Mouse (Mus musculus) spleen, postnatal 4 days (tissue): ENCODE data around the gene Agap1.

Experiments used
- DNase-seq, 2 experiments: peaks; one replicate each; pipeline ENCODE4 v3.0.0; 2022; ENCODE audit warnings: low spot score in 2 of 2

Gene Agap1

DNA sequence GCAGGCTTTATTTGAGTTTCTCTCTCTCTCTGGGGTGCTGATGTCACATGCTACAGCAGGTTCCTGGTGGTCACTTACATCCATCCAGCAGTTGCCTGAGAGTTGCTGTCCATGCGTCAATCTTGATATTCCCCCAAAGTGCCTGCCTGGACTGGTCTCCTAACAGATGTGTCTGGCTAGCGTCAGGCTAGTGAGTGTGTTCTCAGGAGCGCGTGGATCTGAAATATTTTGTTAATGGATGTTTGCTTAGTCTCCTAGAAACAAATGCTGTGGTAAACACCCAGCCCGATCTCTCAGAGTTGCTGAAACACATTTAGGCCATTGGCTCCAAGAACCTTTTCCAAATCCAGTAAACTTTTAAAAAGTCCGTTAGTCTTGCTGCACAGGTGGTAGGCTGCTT is 161.9 kb downstream of the Agap1 start:
- DNase-seq: no peak

DNA sequence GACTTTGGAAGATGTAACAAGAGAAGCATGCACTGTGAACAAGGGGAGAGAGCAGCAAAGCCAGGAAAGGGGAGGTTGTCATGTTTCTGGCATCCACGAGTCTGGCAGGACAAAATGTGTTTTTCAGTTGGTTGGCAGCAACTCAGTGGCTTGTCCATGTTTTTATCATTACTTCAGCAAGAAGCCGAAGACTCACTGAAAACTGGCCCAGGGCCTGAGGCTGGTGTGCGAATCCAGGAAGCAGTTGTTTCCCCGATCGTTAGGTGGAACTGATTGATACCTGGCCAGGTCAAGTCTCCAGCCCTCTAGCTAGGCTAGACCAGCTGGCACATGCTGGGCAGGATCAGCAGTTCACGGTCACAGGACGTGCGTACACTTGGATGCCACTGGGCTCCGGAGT is 162.7 kb downstream of the Agap1 start:
- no peak for DNase-seq

- DNase-seq: no peak
Observed at GRCm38 (mm10) chr1:89619963-89620362, 165.4 kb downstream of the Agap1 start.

DNA sequence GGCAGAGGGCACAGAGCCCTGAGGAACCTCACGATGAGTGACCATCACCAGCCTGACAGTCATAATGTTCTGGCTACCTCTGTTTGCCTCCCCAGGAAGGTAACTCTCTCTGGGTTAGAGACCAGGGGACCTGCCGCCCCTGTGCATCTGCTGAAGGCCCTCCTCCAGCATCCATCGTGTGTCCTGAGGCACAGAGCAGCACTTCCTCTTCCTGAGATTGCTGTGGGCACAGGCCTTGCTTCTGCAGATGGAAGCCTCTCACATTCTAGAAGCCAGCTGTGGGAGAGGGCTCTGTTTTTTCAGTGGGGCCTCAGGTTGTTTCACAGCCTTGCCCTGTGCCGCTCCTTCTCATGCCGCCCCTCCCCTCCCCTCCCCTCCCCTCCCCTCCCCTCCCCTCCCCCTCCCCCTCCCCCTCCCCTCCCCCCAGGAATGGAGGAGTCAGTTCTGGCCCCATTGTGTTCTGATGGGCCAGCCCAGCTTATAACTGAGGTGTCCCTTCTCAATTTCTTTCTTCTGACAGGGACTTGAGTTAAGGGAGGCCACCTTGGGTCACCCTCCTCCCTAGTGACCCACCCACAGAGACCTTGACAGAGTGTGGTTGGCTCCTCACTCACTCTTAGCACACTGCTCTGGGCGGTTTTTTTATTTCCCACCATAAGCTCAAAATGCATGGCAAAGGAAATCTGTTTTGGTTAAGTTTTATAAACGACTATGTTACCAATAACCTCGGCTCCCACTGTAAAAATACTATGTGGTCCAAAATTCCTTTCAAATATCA is 166.6 kb downstream of the Agap1 start:
- DNase-seq: no peak

GRCm38 (mm10) chr1:89621952-89622351 is 167.3 kb downstream of the Agap1 start:
- no peak for DNase-seq

- no peak for DNase-seq
Observed at GRCm38 (mm10) chr1:89622801-89623200, 168.2 kb downstream of the Agap1 start.

- no peak for DNase-seq
Observed at GRCm38 (mm10) chr1:89625312-89625711, 170.7 kb downstream of the Agap1 start.

- no peak for DNase-seq
Observed at GRCm38 (mm10) chr1:89625967-89626366, 171.4 kb downstream of the Agap1 start.

GRCm38 (mm10) chr1:89626940-89627339 is 172.3 kb downstream of the Agap1 start:
- no peak for DNase-seq

DNA sequence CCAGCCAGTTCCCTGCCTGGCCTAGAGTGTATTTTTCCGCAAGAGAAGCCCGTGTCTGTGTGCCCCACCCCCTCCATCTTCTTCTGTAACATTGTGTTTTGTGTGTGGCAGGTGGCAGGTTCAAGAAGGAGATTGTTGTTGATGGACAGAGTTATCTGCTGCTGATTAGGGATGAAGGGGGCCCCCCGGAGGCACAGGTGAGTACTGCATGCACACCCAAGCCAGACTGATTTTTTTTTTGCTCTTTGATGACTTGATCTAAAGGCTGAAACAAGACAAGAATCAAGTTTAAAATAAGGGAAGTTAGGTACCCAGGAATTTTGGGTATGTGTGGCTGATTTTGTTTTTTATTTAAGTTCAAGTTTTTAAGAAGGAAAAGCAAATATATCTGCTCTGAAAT is 173.0 kb downstream of the Agap1 start:
- no peak for DNase-seq

DNA sequence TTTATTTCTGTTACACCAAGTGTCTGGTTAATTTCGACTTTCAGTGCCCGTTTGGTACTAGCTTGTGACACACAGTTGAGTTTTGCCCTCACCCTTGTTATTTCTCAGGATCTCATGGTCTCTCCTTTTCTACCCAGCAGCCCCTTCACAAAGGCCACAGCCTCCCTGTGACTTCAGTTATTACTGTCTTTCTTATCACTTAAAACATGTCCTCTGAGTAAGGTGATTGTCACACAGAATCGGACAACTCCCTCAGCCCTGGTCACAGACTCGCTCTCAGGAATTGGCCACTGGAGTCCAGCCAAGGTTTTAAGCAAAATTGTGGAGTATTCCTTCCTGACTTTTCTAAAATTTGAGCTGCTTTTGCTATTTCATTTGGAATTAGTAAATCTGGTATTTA is 176.2 kb downstream of the Agap1 start:
- DNase-seq: no peak

- DNase-seq: no peak
Observed at GRCm38 (mm10) chr1:89631747-89632146, 177.1 kb downstream of the Agap1 start.

DNA sequence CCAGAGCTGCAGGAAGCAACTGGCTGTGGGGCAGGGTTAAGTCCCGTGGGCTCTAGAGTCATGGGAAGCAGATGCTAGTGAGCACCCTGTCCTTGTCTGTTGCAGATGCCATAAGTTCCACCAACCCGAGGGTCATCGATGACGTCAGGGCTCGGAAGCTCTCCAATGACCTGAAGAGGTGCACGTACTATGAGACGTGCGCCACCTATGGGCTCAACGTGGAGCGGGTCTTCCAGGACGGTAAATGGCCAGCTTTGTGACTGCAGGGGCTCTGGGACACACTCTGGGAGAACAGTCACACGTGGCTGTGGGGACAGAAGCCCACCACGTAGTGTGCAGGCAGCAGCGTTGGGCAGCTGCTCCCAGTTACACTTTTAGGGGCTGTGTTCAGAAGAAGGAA is 179.4 kb downstream of the Agap1 start:
- no peak for DNase-seq

DNA sequence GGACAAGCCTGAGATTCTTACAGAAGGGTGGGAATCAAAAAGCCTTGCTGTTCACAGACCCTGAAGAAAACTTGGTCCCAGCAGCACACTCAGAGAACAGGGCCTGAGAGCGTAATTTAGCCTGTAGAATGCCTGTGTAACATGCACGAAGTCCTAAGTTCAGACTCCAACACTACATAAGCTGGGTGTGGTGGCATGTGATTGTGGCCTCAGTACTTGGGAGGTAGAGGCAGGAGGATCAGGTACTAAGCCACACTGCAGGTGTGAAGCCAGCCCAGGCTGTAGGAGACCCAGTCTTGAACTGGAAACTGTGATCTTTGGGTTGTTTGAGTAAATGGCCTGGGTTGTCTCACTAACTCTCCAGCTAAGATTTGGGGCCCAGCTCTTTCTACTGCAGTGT is 180.5 kb downstream of the Agap1 start:
- no peak for DNase-seq

GRCm38 (mm10) chr1:89637670-89638069 is 183.1 kb downstream of the Agap1 start:
- no peak for DNase-seq

GRCm38 (mm10) chr1:89643445-89644100 is 189.0 kb downstream of the Agap1 start:
- DNase-seq: peak in 1 of 2 experiments; percentile 37

- peak; percentile 38 to 71 for DNase-seq
Observed at GRCm38 (mm10) chr1:89644120-89644519, 189.5 kb downstream of the Agap1 start.

DNA sequence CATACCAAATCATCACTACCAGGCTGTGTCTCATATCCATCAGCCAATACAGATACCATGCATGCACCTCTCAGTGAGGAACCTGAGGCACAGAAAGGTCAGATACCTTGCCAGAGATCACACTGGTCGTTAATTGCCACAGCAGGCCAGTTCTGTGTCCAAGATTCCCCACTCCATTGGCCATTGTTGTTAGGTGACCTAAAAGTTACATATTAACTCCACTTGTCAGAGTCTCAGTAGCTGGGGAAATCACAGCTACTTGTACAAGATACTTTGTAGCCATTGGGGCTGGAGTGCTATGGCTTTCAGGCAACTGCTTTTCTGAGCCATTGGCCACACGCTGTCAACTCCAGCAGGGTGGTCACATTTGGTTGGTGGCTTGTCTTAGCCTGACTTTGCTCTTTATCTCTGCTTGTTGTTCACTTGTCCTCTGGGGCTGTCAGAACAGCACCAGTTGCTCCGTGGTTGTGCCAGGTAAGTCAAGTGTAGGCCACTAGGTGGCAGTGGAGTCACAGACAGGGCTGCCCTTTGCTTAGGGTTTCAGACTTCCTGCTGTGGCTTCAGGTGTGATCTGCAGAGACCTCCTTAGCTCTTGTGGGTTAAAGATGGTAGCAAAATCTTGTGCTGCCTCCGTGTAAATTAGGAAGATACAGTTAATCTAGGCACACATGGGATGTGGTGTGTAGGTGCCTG is 191.9 kb downstream of the Agap1 start:
- DNase-seq: peak; percentile 65 to 79

DNA sequence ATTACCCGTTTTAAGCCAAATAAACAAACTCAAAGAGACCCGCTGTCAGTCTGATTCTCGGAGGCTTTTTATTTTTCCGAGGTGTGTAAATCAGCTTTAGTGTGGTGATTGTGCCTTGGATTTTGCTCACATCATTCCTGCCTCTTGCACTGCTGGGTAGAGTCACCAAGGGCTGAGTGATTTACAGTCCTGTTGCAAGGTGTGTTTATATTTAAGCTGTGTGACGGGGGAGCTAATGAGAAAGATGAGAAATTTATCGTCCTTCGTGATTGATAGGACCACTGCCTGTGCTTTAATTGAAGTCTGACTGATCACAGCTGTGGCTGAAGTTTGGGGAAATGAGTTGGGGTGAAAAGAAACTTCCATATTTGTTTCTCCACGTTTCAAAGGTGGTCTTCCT is 192.9 kb downstream of the Agap1 start:
- DNase-seq: no peak

DNA sequence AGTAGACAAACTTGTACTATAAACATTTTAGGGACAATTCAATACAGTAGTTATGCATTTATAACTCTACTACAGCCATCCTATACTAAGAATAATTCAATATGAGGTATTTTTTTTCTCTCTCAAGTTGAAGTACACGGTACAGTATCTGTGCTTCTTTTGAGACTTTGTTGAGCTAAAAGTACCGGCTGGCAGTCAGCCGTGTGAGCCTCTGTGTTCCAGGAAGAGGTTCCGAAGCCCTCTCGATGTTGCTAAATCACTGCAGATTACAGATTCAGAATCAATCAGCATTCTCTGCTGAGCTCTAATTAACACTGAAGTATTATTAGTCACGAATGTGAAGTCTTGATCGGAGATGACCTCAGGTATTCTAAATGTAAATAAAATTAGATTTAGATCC is 196.0 kb downstream of the Agap1 start:
- no peak for DNase-seq

GRCm38 (mm10) chr1:89656167-89656566 is 201.6 kb downstream of the Agap1 start:
- DNase-seq: no peak

DNA sequence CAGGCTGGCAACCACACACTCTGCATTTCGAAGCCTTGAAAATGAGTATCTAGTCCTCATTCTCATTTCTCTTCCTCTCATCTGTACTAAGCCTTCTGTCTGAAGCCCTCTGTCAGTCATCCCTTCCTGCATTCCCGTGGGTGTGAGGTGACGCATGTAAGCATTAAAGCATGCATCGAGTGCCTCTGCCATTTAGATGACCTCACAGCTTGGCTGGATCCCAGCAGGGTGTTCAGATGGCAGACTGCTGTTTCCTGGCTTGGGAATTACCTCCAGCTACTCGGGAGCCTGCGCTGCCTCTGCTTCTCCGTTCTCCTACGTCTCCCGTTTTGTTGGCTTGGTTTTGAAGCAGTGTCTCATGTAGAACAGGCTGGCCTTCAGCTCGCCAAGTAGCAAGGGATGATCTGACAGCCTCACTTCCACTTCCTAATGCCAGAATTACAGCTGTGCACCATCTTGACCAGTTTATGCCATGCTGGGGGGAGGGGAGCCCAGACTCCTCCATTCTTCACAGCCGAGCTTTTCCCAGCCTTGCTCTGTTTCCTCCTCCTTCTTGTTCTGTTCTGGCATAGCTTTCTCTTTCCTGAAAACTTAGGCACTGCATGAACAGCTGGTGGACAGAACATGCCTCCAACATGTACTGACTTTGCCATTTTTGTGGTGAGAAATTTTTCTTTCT is 202.2 kb downstream of the Agap1 start:
- no peak for DNase-seq
